Mouse (Mus musculus): ENCODE measurements around the gene Art1. TPM values are rescaled to one million over a fixed set of nuclear protein-coding genes. Genes with fewer than 3 reads are reported as not detected.

The Art1 gene
- polyA plus RNA-seq, 1 experiment, result not detected

DNA sequence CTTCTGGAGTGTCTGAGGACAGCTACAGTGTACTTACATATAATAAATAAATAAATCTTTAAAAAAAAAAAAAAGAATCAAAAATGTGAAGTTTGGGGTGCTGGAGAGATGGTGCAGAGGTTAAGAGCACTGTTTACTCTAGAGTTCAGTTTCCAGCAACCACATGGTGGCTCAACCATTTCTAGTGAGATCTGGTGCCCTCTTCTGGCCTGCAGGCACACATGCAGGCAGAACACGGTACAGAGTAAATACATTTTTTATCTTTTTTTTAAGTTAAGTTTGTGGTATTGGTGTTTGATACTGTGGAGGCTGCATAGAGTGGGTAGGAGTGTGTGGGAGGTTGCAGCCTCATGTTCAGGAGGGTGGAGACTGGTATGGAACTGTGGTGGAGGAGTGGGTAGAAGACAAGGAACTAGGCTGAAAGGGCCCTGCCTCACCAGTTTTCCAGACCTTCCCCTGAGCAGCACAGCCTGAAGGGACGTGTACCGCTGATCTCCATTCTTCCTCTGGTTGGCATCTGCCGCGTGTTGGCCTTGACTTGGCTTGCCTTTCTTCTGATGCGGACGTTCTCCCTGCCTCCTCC is 24.7 kb upstream of the Art1 start:
- 68% methylated on average over 7 of the region's 7 CpGs for WGBS
- no peak for DNase-seq
- no peak overlapping the region for H3K4me3 ChIP-seq (replicated peaks; ENCODE audit: insufficient read depth, low read depth, low read length)
- TF ChIP-seq CTCF (IDR thresholded peaks at IDR 0.05; ENCODE audit: borderline replicate concordance, insufficient read depth, low read depth, low read length) (peak; percentile 58; the same call in 1 of the 2 replicates), POLR2A (IDR thresholded peaks at IDR 0.05; ENCODE audit: borderline replicate concordance, insufficient read depth, low read length) (no peak)
- no peak overlapping the region for H3K27ac ChIP-seq (ENCODE audit: insufficient read depth, low read length)
- H3K4me1 ChIP-seq (ENCODE audit: control insufficient read depth, insufficient read depth, low read length), result no peaks in the 10 kb centered on the region
- H3K27me3 ChIP-seq (ENCODE audit: control insufficient read depth, insufficient read depth, low read length), result no peaks in the 10 kb centered on the region

DNA sequence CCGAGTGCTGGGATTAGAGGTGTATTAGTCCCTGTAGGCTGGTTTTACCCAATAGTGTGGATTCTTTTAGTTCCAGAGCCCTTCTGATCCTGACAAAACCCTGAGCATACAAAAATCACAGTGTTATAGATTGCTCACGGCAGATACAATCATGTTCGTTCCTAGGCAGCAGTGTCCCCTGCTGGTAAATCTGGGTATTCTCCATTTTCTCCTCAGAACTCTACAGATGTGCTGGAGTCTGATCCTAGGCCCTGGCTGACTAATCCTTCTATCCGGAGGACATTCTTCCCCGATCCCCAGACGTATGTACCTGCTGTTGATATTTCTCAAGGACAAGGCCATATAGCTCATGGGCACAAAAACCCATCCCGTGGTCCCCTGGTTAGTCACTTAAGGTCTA is 23.0 kb upstream of the Art1 start:
- Histone ChIP-seq H3K27me3 (ENCODE audit: control insufficient read depth, insufficient read depth, low read length) (no peaks in the 10 kb centered on the region), H3K27ac (ENCODE audit: insufficient read depth, low read length) (no peak overlapping the region), H3K4me1 (ENCODE audit: control insufficient read depth, insufficient read depth, low read length) (no peaks in the 10 kb centered on the region), H3K4me3 (replicated peaks; ENCODE audit: insufficient read depth, low read depth, low read length) (no peak overlapping the region)
- peak; percentile 33 to 36 for DNase-seq
- TF ChIP-seq POLR2A (IDR thresholded peaks at IDR 0.05; ENCODE audit: borderline replicate concordance, insufficient read depth, low read length) (no peak), CTCF (IDR thresholded peaks at IDR 0.05; ENCODE audit: borderline replicate concordance, insufficient read depth, low read depth, low read length) (peak; percentile 47; the same call in 1 of the 2 replicates)
- 67% methylated on average over 7 of the region's 7 CpGs for WGBS

DNA sequence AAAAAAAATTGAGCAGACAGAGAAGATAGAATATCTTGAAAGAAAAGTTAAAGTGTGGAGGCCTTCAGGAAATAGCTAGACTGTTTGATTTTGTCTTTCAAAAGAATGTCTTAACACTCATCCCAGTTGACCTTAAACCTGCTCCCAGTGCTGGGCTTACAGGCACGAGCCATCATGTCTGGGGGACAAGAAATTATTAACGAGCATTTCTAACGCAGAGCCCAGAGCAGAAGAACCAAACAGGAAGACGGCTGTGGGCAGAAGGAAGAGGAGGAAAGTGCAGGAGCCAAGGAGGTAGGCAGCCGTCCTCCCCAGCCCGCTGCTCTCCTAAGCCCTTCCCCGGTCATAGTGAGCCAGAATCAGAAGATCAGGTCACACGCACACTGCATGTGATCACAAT is 21.2 kb upstream of the Art1 start:
- no peaks in the 10 kb centered on the region for H3K4me1 ChIP-seq (ENCODE audit: control insufficient read depth, insufficient read depth, low read length)
- H3K4me3 ChIP-seq (replicated peaks; ENCODE audit: insufficient read depth, low read depth, low read length), result no peak overlapping the region
- no peaks in the 10 kb centered on the region for H3K27me3 ChIP-seq (ENCODE audit: control insufficient read depth, insufficient read depth, low read length)
- TF ChIP-seq POLR2A (IDR thresholded peaks at IDR 0.05; ENCODE audit: borderline replicate concordance, insufficient read depth, low read length), result no peak
- 91% methylated on average over 8 of the region's 8 CpGs for WGBS
- no peak for DNase-seq
- H3K27ac ChIP-seq (ENCODE audit: insufficient read depth, low read length), result no peak overlapping the region

DNA sequence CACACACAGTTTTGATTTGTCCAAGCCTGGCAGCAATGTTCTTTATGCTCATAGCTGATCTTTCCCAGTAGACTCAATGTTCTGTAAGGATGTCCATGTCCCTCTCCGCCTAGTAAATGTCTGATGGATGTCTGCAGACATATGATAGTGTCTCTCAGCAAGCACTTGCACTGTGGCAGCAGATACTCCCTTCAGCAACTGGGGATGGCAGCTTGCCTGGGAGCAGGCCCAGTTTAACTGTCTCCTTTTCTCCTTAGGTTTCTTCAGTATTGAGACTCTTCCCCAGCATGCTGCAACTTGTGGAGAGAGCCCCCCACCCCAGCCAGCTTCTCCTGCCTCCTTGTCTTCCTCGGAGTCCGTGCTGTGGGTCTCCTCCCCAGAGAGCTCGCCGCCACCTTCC is 19.8 kb upstream of the Art1 start:
- no peak for DNase-seq
- Histone ChIP-seq H3K4me1 (ENCODE audit: control insufficient read depth, insufficient read depth, low read length) (no peaks in the 10 kb centered on the region), H3K4me3 (replicated peaks; ENCODE audit: insufficient read depth, low read depth, low read length) (no peak overlapping the region), H3K27ac (ENCODE audit: insufficient read depth, low read length) (no peak overlapping the region), H3K27me3 (ENCODE audit: control insufficient read depth, insufficient read depth, low read length) (no peaks in the 10 kb centered on the region)
- 94% methylated on average over 5 of the region's 5 CpGs for WGBS
- no peak for TF ChIP-seq CTCF (IDR thresholded peaks at IDR 0.05; ENCODE audit: borderline replicate concordance, insufficient read depth, low read depth, low read length)
- no peak for TF ChIP-seq POLR2A (IDR thresholded peaks at IDR 0.05; ENCODE audit: borderline replicate concordance, insufficient read depth, low read length)

DNA sequence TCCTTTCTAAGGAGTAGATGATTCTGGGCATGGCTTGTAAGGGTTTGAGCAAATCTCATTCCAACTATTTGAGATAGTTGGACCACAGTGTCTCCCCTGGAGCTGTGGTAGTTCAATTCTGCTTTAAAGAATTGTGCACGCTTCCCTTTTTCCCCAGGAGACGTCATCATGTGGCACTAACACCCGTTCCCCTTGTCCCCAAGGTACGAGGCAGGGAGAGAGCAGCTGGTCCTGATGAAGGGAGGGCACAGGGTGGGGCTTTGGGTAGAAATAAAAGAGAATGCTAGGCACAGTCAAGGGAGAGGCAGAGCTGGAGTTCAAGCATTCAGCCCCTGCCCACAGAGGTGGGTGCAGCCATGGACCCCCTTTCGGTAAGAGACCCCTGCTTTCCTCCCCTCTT is 18.7 kb upstream of the Art1 start, which contains the start of gene Trpc2:
Gene Trpc2, plus strand, starts transcription at position 301 of the 400 bp plus-strand sequence.
- Histone ChIP-seq H3K4me1 (ENCODE audit: control insufficient read depth, insufficient read depth, low read length) (peaks cover 4% of the 10 kb centered on the region), H3K4me3 (replicated peaks; ENCODE audit: insufficient read depth, low read depth, low read length) (no peak within 1 kb of the TSS), H3K27me3 (ENCODE audit: control insufficient read depth, insufficient read depth, low read length) (no peaks in the 10 kb centered on the region), H3K27ac (ENCODE audit: insufficient read depth, low read length) (no peak within 1 kb of the TSS)
- TF ChIP-seq CTCF (IDR thresholded peaks at IDR 0.05; ENCODE audit: borderline replicate concordance, insufficient read depth, low read depth, low read length) (no peak), POLR2A (IDR thresholded peaks at IDR 0.05; ENCODE audit: borderline replicate concordance, insufficient read depth, low read length) (no peak)
- WGBS, result 57% methylated on average over 5 of the region's 5 CpGs
- DNase-seq, result no peak

DNA sequence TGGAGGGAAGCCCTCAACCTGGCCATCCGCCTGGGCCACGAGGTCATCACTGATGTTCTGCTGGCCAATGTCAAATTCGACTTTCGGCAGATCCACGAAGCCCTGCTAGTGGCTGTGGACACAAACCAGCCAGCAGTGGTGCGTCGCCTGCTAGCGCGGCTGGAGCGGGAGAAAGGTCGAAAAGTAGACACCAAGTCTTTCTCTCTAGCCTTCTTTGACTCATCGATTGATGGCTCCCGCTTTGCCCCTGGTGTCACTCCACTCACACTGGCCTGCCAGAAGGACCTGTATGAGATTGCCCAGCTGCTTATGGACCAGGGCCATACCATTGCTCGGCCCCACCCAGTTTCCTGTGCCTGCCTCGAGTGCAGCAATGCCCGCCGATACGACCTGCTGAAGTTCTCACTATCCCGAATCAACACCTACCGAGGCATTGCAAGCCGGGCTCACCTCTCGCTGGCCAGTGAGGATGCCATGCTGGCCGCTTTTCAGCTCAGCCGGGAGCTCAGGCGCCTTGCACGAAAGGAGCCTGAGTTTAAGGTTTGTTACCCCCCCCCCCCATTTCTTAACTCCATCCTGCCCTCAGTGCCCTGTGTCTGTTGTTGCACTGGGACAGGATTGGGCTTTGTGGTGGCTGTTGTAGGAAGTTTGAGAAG is 17.4 kb upstream of the Art1 start:
- no peak overlapping the region for H3K27ac ChIP-seq (ENCODE audit: insufficient read depth, low read length)
- H3K27me3 ChIP-seq (ENCODE audit: control insufficient read depth, insufficient read depth, low read length), result no peaks in the 10 kb centered on the region
- H3K4me3 ChIP-seq (replicated peaks; ENCODE audit: insufficient read depth, low read depth, low read length), result no peak overlapping the region
- TF ChIP-seq POLR2A (IDR thresholded peaks at IDR 0.05; ENCODE audit: borderline replicate concordance, insufficient read depth, low read length) (no peak), CTCF (IDR thresholded peaks at IDR 0.05; ENCODE audit: borderline replicate concordance, insufficient read depth, low read depth, low read length) (no peak)
- 85% methylated on average over 26 of the region's 26 CpGs for WGBS
- H3K4me1 ChIP-seq (ENCODE audit: control insufficient read depth, insufficient read depth, low read length), result peaks cover 4% of the 10 kb centered on the region
- DNase-seq, result no peak

DNA sequence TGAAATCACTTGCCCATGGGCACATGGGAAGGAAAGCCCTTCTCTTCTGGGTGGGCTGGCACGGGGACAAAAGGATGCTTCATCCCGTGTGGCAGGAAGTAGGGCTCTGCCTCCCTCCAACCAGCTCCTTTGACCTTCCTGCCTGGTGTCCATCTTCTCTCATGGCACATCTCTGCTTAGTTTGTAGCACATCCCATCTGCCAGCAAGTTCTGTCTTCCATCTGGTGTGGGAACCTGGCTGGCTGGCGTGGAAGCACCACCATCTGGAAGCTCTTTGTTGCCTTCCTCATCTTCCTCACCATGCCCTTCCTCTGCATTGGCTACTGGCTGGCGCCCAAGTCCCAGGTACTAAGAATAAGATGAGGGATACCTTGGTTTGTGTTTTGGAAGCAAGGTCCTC is 14.2 kb upstream of the Art1 start:
- Histone ChIP-seq H3K27me3 (ENCODE audit: control insufficient read depth, insufficient read depth, low read length) (no peaks in the 10 kb centered on the region), H3K4me1 (ENCODE audit: control insufficient read depth, insufficient read depth, low read length) (peaks cover 4% of the 10 kb centered on the region), H3K4me3 (replicated peaks; ENCODE audit: insufficient read depth, low read depth, low read length) (no peak overlapping the region), H3K27ac (ENCODE audit: insufficient read depth, low read length) (no peak overlapping the region)
- TF ChIP-seq POLR2A (IDR thresholded peaks at IDR 0.05; ENCODE audit: borderline replicate concordance, insufficient read depth, low read length), result no peak
- TF ChIP-seq CTCF (IDR thresholded peaks at IDR 0.05; ENCODE audit: borderline replicate concordance, insufficient read depth, low read depth, low read length), result no peak
- peak; percentile 30 to 36 for DNase-seq
- 46% methylated on average over 4 of the region's 4 CpGs for WGBS

Data from cerebellum, adult 2 months (tissue).